Mouse (Mus musculus) erythroblast, embryonic 14.5 days (primary cell): ENCODE measurements around the gene Gdpgp1.

Source experiments
- GATA1 ChIP-seq: IDR thresholded peaks from 2 replicates; pipeline ENCODE4 v1.6.1; 2012; ENCODE audit warnings: low read length, inconsistent platforms, mixed read lengths
- TAL1 ChIP-seq: IDR thresholded peaks from 3 replicates; pipeline ENCODE4 v1.6.1; 2012; ENCODE audit warnings: low read length, inconsistent platforms, mixed read lengths

GRCm38 (mm10) chr7:80184551-80184950 lies 48.1 kb upstream of the Gdpgp1 start:
- no peak for TF ChIP-seq GATA1
- TF ChIP-seq TAL1, result no peak
